Mouse (Mus musculus): Measurements from ENCODE around the gene Fndc4. TPM values are rescaled to one million over a fixed set of nuclear protein-coding genes. Genes with fewer than 3 reads are reported as not detected.

Fndc4 gene
- polyA plus RNA-seq (2012; rRNA removed): 3.6 and 4.9 TPM in 2 replicates

DNA sequence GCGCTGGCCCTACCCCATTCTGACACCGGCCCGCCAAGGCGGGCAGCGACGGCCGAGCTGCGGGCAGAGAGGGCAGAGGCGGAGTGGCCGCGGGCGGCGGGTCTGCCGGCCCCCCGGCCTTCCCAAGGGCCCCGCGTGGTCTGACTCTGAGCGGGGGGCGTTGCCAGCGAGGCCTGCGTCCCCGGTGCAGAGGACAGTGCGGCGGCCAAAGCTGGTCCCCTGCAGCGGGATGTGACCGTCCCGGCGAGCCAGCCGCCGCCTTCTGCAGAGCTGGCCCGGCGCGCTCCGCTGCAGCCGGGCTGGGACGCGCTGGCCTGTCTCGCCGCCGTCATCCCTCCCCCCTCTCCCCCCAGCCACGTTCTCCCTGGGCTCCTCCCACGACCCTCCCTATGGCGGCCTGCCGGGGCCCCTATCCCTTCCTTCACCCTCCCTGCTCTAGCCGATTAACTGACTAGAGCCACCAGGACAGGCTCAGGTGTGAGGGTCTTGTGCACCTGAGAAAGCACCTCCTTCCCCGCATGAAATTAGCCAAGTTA lies at the start of gene Fndc4:
Gene Fndc4 (minus strand): TSS at position 475 of the 536 bp plus-strand sequence.
- DNase-seq (ENCODE audit: low read depth in 1 of 2, low spot score in 2 of 2): no peak
- Histone ChIP-seq H3K27ac (ENCODE audit: insufficient read depth, low read length) (no peak within 1 kb of the TSS), H3K4me1 (ENCODE audit: control insufficient read depth, insufficient read depth, insufficient read length) (peaks cover 7% of the 10 kb centered on the region; the same call in 1 of the 2 replicates), H3K27me3 (ENCODE audit: control insufficient read depth, insufficient read depth, low read length) (peaks cover 15% of the 10 kb centered on the region), H3K36me3 (ENCODE audit: control insufficient read depth, insufficient read depth, low read length) (no peaks in the 10 kb centered on the region), H3K4me3 (ENCODE audit: extremely low read depth, insufficient read depth, insufficient read length) (peak within 1 kb of the TSS; percentile 51; the same call in 1 of the 2 replicates)
- 3% methylated on average over 43 of the region's 46 CpGs for WGBS
- no peak for TF ChIP-seq POLR2A (IDR thresholded peaks at IDR 0.05; ENCODE audit: low read depth, low read length)
- no peak for TF ChIP-seq CTCF (IDR thresholded peaks at IDR 0.05; ENCODE audit: extremely low read depth, insufficient read depth, insufficient read length, insufficient replicate concordance)

GRCm38 (mm10) chr5:31328255-31328654 lies 32.4 kb upstream of the Fndc4 start:
- Histone ChIP-seq H3K4me1 (ENCODE audit: control insufficient read depth, insufficient read depth, insufficient read length) (no peaks in the 10 kb centered on the region), H3K27ac (ENCODE audit: insufficient read depth, low read length) (no peak overlapping the region), H3K4me3 (ENCODE audit: extremely low read depth, insufficient read depth, insufficient read length) (no peak overlapping the region), H3K27me3 (ENCODE audit: control insufficient read depth, insufficient read depth, low read length) (no peaks in the 10 kb centered on the region), H3K36me3 (ENCODE audit: control insufficient read depth, insufficient read depth, low read length) (no peaks in the 10 kb centered on the region)
- TF ChIP-seq POLR2A (IDR thresholded peaks at IDR 0.05; ENCODE audit: low read depth, low read length) (no peak), CTCF (IDR thresholded peaks at IDR 0.05; ENCODE audit: extremely low read depth, insufficient read depth, insufficient read length, insufficient replicate concordance) (peak; percentile 57; the same call in 1 of the 2 replicates)
- peak; percentile 15 to 44 for DNase-seq (ENCODE audit: low read depth in 1 of 2, low spot score in 2 of 2)
- WGBS: 35% methylated on average over 7 of the region's 7 CpGs

GRCm38 (mm10) chr5:31326850-31327249 lies 31.0 kb upstream of the Fndc4 start:
- H3K4me1 ChIP-seq (ENCODE audit: control insufficient read depth, insufficient read depth, insufficient read length): no peaks in the 10 kb centered on the region
- no peaks in the 10 kb centered on the region for H3K36me3 ChIP-seq (ENCODE audit: control insufficient read depth, insufficient read depth, low read length)
- H3K4me3 ChIP-seq (ENCODE audit: extremely low read depth, insufficient read depth, insufficient read length): no peak overlapping the region
- WGBS: 18% methylated on average over 5 of the region's 5 CpGs
- H3K27me3 ChIP-seq (ENCODE audit: control insufficient read depth, insufficient read depth, low read length): no peaks in the 10 kb centered on the region
- peak in 1 of 2 experiments; percentile 16 for DNase-seq (ENCODE audit: low read depth in 1 of 2, low spot score in 2 of 2)
- TF ChIP-seq POLR2A (IDR thresholded peaks at IDR 0.05; ENCODE audit: low read depth, low read length): no peak
- TF ChIP-seq CTCF (IDR thresholded peaks at IDR 0.05; ENCODE audit: extremely low read depth, insufficient read depth, insufficient read length, insufficient replicate concordance): peak; percentile 26; the same call in 1 of the 2 replicates
- H3K27ac ChIP-seq (ENCODE audit: insufficient read depth, low read length): no peak overlapping the region

DNA sequence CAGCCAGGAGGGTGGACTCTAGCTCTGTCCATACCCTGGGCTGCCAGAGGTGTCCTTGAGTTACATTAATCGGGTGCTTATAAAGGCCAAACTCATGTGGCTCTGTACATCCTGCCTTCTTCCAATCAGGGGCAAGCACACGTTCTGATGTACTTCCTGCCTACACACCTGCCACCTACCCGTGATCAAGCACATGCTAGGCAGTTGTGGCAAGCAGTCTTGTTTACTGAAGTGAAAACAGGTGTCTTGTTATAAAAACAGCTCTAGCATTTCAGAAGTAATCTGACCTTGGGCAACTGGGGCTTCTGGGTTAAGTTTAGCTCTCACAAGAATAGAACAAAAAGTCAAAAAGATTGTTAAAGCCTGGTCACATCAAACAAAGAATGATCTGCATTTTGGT lies 28.2 kb upstream of the Fndc4 start:
- Histone ChIP-seq H3K4me1 (ENCODE audit: control insufficient read depth, insufficient read depth, insufficient read length) (no peaks in the 10 kb centered on the region), H3K27me3 (ENCODE audit: control insufficient read depth, insufficient read depth, low read length) (no peaks in the 10 kb centered on the region), H3K27ac (ENCODE audit: insufficient read depth, low read length) (no peak overlapping the region), H3K36me3 (ENCODE audit: control insufficient read depth, insufficient read depth, low read length) (no peaks in the 10 kb centered on the region), H3K4me3 (ENCODE audit: extremely low read depth, insufficient read depth, insufficient read length) (no peak overlapping the region)
- 50% methylated on average over 3 of the region's 3 CpGs for WGBS
- no peak for DNase-seq (ENCODE audit: low read depth in 1 of 2, low spot score in 2 of 2)
- no peak for TF ChIP-seq CTCF (IDR thresholded peaks at IDR 0.05; ENCODE audit: extremely low read depth, insufficient read depth, insufficient read length, insufficient replicate concordance)
- TF ChIP-seq POLR2A (IDR thresholded peaks at IDR 0.05; ENCODE audit: low read depth, low read length): no peak

DNA sequence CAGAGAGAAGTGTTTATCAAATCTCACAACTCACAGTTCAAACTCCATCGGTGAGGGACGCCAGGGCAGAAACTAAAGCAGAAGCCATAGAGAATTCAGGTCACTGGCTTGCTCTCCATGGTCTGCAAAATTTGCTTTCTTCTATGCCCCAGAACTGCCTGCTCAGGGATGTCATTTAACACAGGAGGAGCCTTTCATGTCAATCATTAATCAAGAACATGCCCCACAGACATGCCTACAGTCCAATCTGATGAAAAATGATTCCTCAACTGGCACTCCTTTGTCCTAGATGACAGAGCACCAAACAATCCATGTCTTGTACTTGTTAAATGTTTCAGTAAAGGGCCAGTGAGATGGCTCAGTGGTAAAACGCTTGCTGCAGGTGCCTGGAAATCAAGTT lies 26.9 kb upstream of the Fndc4 start:
- Histone ChIP-seq H3K36me3 (ENCODE audit: control insufficient read depth, insufficient read depth, low read length) (no peaks in the 10 kb centered on the region), H3K27me3 (ENCODE audit: control insufficient read depth, insufficient read depth, low read length) (no peaks in the 10 kb centered on the region), H3K4me1 (ENCODE audit: control insufficient read depth, insufficient read depth, insufficient read length) (no peaks in the 10 kb centered on the region), H3K4me3 (ENCODE audit: extremely low read depth, insufficient read depth, insufficient read length) (no peak overlapping the region), H3K27ac (ENCODE audit: insufficient read depth, low read length) (no peak overlapping the region)
- DNase-seq (ENCODE audit: low read depth in 1 of 2, low spot score in 2 of 2): no peak
- 88% methylated on average over 3 of the region's 3 CpGs for WGBS
- no peak for TF ChIP-seq POLR2A (IDR thresholded peaks at IDR 0.05; ENCODE audit: low read depth, low read length)
- no peak for TF ChIP-seq CTCF (IDR thresholded peaks at IDR 0.05; ENCODE audit: extremely low read depth, insufficient read depth, insufficient read length, insufficient replicate concordance)

- Histone ChIP-seq H3K36me3 (ENCODE audit: control insufficient read depth, insufficient read depth, low read length) (no peaks in the 10 kb centered on the region), H3K27me3 (ENCODE audit: control insufficient read depth, insufficient read depth, low read length) (no peaks in the 10 kb centered on the region; the same call in 1 of the 2 replicates), H3K4me3 (ENCODE audit: extremely low read depth, insufficient read depth, insufficient read length) (no peak overlapping the region), H3K4me1 (ENCODE audit: control insufficient read depth, insufficient read depth, insufficient read length) (no peaks in the 10 kb centered on the region), H3K27ac (ENCODE audit: insufficient read depth, low read length) (no peak overlapping the region)
- WGBS: 42% methylated on average over 8 of the region's 8 CpGs
- no peak for DNase-seq (ENCODE audit: low read depth in 1 of 2, low spot score in 2 of 2)
- TF ChIP-seq CTCF (IDR thresholded peaks at IDR 0.05; ENCODE audit: extremely low read depth, insufficient read depth, insufficient read length, insufficient replicate concordance) (no peak), POLR2A (IDR thresholded peaks at IDR 0.05; ENCODE audit: low read depth, low read length) (no peak)
Measured at GRCm38 (mm10) chr5:31312806-31313205, 16.9 kb upstream of the Fndc4 start.

- no peak overlapping the region for H3K27ac ChIP-seq (ENCODE audit: insufficient read depth, low read length)
- 85% methylated on average over 6 of the region's 6 CpGs for WGBS
- no peaks in the 10 kb centered on the region; the same call in 1 of the 2 replicates for H3K4me1 ChIP-seq (ENCODE audit: control insufficient read depth, insufficient read depth, insufficient read length)
- no peak for DNase-seq (ENCODE audit: low read depth in 1 of 2, low spot score in 2 of 2)
- H3K4me3 ChIP-seq (ENCODE audit: extremely low read depth, insufficient read depth, insufficient read length): no peak overlapping the region
- TF ChIP-seq POLR2A (IDR thresholded peaks at IDR 0.05; ENCODE audit: low read depth, low read length) (no peak), CTCF (IDR thresholded peaks at IDR 0.05; ENCODE audit: extremely low read depth, insufficient read depth, insufficient read length, insufficient replicate concordance) (no peak)
- peaks cover 3% of the 10 kb centered on the region; the same call in 1 of the 2 replicates for H3K27me3 ChIP-seq (ENCODE audit: control insufficient read depth, insufficient read depth, low read length)
- H3K36me3 ChIP-seq (ENCODE audit: control insufficient read depth, insufficient read depth, low read length): no peaks in the 10 kb centered on the region
Measured at GRCm38 (mm10) chr5:31303093-31303492, 7.2 kb upstream of the Fndc4 start.

Data from spleen, adult 2 months (tissue).